Mouse (Mus musculus) lung, adult 2 months (tissue): ENCODE measurements at regions not wholly inside any gene's neighbourhood (a gene's known extent, or its start where the extent isn't known, plus 50 kb on each side); places are given as distances from the start of the nearest gene placed in this dataset.

Experiments used
- DNase-seq: peaks from one replicate; pipeline ENCODE4 v3.0.0; 2022
- H3K4me1 ChIP-seq: fragments of 200-500 bp; 2 replicates; pipeline ENCODE4 v1.6.1; 2011; ENCODE audit warnings: low read length; ENCODE audit not compliant: control insufficient read depth, insufficient read depth
- H3K4me3 ChIP-seq: fragments of 200-500 bp; replicated peaks from 2 replicates; pipeline ENCODE3; 2011; ENCODE audit warnings: low read depth, mild to moderate bottlenecking, control low read depth, low read length; ENCODE audit errors: extremely low read depth
- CTCF ChIP-seq: fragments of 200-500 bp; IDR thresholded peaks from 2 replicates; pipeline ENCODE4 v1.5.1; 2011; ENCODE audit warnings: mild to moderate bottlenecking, low read length, control low read depth; ENCODE audit not compliant: insufficient read depth
- POLR2A ChIP-seq: fragments of 200-500 bp; IDR thresholded peaks from 2 replicates; pipeline ENCODE4 v1.6.1; 2011; ENCODE audit warnings: low read depth, mild to moderate bottlenecking, control low read depth, low read length, borderline replicate concordance; ENCODE audit errors: extremely low read depth
- WGBS: fragments of 180-500 bp; shearing (Covaris S2); methylation state at CpG from one replicate; pipeline ENCODE4 v1.1.7; 2018; 5-methylcytosine and 5-hydroxymethylcytosine counted together

DNA sequence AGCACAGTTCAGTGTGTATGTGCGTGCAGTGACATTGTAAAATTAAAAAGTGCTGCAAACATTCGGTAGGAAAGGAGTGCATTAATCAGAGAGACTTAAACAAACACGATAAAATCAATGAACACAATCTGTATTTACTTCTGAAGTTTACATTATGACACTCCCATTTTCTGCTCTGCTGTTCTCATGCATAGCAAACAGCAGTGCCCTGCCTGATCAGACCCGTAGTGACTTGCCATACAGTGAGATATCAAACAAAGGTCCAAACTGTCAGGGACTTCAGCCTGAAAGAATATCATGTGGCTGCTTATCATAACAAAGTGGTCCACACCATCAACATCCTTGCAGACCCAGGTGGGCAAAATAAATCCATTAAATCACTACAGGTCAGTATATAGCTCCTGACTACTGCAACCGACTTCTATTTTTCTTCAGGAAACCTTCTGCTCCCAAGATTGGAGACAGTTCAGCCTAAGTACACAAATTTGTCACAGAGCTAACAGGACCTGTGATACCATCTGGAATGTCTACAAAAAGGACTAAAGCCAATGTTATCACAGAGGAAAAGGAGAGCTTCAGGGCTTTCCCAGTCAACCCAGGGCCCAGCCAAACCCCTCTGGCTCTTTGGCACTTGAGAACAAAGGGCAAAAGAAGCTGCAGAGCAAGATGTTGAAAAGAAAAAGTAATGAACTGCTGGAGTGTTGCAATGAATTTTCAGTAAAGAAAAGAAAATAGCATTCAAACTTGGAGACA is 495.8 kb downstream of the Trib2 start:
- 33% methylated on average over 5 of the region's 5 CpGs for WGBS

DNA sequence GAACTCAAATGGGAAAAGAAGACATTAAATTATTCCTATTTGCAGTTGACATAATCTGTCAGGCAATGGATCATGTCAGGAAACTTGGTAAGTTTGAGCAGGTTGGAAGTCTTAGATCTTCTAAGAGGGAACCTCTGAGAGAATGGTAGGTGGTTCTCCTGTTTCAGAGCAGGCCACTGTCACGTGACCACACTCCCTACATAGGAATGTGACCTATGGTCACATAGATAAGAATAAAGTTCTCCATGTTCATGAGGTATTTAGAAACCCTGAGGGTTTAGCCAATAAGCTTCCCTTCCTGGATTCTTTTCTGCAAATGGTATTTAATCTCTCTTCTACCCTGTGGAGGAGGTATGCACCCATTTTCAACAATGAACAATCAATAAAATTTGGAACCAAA is 497.1 kb downstream of the Trib2 start:
- no peaks in the 10 kb centered on the region for H3K4me1 ChIP-seq
- no peak overlapping the region for H3K4me3 ChIP-seq
- DNase-seq: no peak
- WGBS: 31% methylated on average over 1 of the region's 1 CpGs
- TF ChIP-seq CTCF (no peak), POLR2A (no peak)

More for the DNA sequence above, 495.8 kb downstream of the Trib2 start:
- DNase-seq: no peak
- Histone ChIP-seq H3K4me1 (no peaks in the 10 kb centered on the region), H3K4me3 (no peak overlapping the region)
- TF ChIP-seq CTCF (no peak), POLR2A (no peak)

DNA sequence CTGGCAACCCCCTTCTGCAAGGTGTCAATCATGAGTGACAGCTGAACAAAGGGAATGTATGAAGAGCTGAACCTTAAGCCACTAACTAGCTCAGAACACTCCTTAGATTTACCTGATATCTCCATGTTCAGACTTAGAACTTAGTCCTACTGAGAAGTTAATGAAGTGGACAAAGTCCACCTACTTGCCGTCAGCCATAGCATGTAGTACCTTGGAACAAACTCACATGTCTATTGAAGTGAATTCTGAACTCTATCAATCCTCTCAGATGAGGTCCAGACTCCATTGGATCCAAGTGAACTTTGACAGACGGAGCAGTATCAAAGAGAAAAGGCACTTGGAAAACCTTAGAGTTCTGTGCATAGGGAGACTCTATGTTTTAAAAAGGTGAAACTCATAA is 521.8 kb downstream of the Trib2 start:
- no peak for TF ChIP-seq POLR2A
- no peak for TF ChIP-seq CTCF
- 85% methylated on average over 2 of the region's 2 CpGs for WGBS

DNA sequence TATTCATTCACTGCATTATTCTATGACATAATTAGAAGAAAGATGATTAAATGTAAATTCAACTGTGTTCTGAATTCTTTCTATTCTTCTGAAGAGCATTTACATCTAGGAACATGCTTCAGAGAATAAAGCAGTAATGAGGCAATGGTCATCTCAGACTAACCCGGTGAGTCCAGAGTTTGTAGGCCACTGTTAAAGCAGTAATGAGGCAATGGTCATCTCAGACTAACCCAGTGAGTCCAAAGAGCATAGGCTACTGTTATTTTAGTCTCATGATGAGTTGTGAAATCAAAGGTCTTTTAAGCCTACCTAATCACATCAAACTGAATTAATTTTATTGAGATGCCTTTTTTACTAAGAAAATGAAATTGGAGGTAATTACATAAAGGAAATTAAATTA is 554.6 kb downstream of the Trib2 start:
- no peak for TF ChIP-seq POLR2A
- WGBS: 98% methylated on average over 1 of the region's 1 CpGs
- Histone ChIP-seq H3K4me3 (no peak overlapping the region), H3K4me1 (no peaks in the 10 kb centered on the region)
- no peak for DNase-seq

More for the DNA sequence above, 521.8 kb downstream of the Trib2 start:
- no peak for DNase-seq
- Histone ChIP-seq H3K4me1 (no peaks in the 10 kb centered on the region), H3K4me3 (no peak overlapping the region)

DNA sequence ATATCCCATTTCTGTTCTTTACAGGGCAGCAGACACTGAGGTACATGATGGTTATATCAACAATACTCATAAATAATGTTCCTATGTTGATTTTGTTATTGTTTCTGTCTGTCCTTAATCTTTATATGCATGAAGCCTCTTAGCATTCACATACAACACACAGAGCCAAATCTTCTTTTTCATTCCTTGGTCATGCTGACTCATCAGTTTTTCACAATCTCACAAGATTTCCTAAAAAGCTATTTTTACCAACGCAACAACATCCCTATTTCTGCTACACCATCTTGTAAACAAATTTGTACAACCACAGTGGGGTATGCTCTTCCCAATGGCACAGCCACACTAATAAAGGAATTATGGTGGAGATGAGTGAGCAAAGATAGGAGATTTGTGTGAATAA is 555.1 kb downstream of the Trib2 start:
- WGBS: 74% methylated on average over 1 of the region's 1 CpGs
- no peak overlapping the region for H3K4me3 ChIP-seq
- H3K4me1 ChIP-seq: no peaks in the 10 kb centered on the region
- TF ChIP-seq CTCF: no peak
- DNase-seq: no peak

DNA sequence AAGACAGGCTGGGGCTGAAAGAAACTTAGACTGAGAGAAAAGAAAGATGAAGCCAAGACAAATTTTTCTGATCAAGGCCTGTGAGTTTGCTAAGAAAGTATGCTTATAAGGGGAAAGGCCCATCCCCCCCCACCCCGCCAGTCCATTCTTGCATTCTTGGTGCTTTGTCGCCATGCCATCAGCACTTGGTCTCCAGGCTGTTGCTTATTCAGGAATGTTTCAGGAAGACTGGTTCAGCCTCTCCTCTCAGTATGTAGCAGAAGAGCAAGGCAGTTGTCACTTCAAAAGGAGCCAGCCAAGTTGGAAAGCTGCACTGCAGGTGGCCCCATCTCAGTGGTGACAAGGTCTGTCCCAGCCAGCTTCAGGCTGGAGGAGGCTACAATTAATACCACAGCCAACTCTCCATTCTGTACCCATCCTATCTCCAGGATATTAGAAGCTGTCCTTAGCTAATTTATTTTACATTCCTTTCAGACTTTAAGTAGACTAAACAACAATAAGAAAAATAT is 555.8 kb downstream of the Trib2 start:
- TF ChIP-seq POLR2A (no peak), CTCF (no peak)
- 74% methylated on average over 2 of the region's 2 CpGs for WGBS
- H3K4me1 ChIP-seq: no peaks in the 10 kb centered on the region
- no peak overlapping the region for H3K4me3 ChIP-seq
- no peak for DNase-seq

DNA sequence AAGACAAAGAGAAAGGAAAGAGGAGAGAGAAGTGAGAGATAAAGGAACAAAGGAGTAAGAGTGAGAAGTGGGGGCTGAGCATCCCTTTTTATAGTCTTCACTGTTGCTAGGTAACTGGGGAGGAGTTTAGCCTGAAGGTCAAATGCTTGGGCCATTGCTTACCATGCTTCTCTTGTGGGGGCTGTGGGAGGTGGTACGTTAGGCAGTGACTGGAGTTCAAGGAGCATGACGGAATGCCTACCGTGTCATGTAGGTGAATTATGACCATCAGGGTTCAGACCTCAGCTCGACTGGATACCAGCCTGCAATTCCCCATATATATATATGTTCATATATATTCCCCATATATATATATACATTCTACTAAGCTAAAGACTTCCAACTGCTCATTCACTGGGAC is 571.8 kb downstream of the Trib2 start:
- TF ChIP-seq CTCF (no peak), POLR2A (no peak)
- 61% methylated on average over 4 of the region's 4 CpGs for WGBS
- DNase-seq: no peak
- Histone ChIP-seq H3K4me3 (no peak overlapping the region), H3K4me1 (no peaks in the 10 kb centered on the region)

GRCm38 (mm10) chr12:15222497-15223170 is 594.1 kb downstream of the Trib2 start:
- no peaks in the 10 kb centered on the region for H3K4me1 ChIP-seq
- DNase-seq: no peak
- TF ChIP-seq CTCF: no peak
- no peak for TF ChIP-seq POLR2A
- WGBS: 81% methylated on average over 5 of the region's 5 CpGs
- H3K4me3 ChIP-seq: no peak overlapping the region

DNA sequence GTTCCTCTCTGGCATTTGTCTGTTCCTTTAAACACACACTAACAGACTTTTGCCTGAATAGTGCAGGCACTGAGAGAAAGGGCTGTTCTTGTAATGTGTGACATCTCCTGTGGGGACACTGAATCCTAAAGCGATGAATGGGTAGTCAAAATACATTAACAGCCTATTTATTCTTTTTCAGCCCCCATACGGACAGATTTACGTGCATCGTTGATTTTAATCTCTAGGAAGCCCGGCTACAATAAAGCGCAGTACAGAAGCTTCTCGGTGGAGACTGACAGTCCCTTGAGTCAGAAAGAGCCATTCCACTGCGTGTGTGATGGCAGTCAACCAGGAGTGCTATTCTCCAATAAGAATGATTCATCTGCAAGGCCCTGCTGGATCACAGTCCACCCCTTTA is 598.2 kb downstream of the Trib2 start:
- no peak overlapping the region for H3K4me3 ChIP-seq
- no peaks in the 10 kb centered on the region for H3K4me1 ChIP-seq
- no peak for TF ChIP-seq CTCF
- TF ChIP-seq POLR2A: no peak
- no peak for DNase-seq
- WGBS: 84% methylated on average over 8 of the region's 8 CpGs

DNA sequence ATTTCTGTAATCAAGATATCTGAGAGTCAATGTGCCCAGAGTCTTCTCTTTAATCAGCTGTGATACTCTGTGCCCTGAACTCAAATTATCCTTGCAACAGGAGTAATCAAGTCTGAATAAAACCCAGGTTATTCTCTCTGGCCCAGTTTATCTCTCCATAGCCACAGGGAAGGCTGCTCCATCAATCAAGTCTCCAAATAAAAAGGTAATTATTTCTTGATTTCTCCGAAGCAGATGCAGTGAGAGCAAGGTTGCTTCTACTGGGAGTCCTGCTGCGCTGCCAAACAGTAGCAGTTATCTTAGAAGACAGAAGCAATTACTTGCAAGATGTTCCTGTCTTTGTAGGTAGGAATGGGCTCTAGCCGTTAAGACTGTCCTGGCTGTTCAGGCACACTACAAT is 600.5 kb downstream of the Trib2 start:
- DNase-seq: no peak
- Histone ChIP-seq H3K4me3 (no peak overlapping the region), H3K4me1 (no peaks in the 10 kb centered on the region)
- 76% methylated on average over 3 of the region's 3 CpGs for WGBS
- no peak for TF ChIP-seq POLR2A
